Mouse (Mus musculus): ENCODE measurements around the gene Catsperg1. TPM values are rescaled to one million over a fixed set of nuclear protein-coding genes. Genes with fewer than 3 reads are reported as not detected.
"Not testable (repeated sequence)": the region's sequence is repeated elsewhere in the genome, so short reads cannot be mapped to it uniquely, and the experiment has no call there.

Gene Catsperg1
- polyA plus RNA-seq, 1 experiment = 3.9 TPM

DNA sequence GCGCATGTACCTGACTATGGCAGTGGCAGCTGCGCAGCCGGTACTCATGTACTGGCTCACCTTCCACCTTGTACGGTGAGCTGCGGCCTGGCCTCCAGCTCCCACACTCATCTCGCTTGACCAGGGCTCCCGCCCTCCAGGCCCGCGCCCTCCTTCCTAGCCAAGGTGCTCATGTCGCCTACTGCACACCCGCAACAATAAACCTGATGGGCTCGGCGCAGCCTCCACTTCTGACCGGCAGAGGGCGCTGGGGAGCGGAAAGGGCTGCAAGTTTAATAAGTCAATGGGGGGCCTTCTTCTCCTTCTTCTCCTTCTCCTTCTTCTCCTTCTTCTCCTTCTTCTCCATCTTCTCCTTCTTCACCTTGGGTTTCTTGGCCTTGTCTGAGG, 33.5 kb upstream of the Catsperg1 start:
- Histone ChIP-seq H3K4me3 (replicated peaks; ENCODE audit: extremely low read depth, low read depth, low read length) (peak overlapping the region; percentile 61), H3K4me1 (ENCODE audit: control insufficient read depth, insufficient read depth, low read length) (peaks cover 5% of the 10 kb centered on the region; the same call in 1 of the 2 replicates)
- 37% methylated on average over 16 of the region's 16 CpGs for WGBS
- TF ChIP-seq CTCF (IDR thresholded peaks at IDR 0.05; ENCODE audit: insufficient read depth, low read length) (peak; percentile 76), POLR2A (IDR thresholded peaks at IDR 0.05; ENCODE audit: borderline replicate concordance, extremely low read depth, low read depth, low read length) (no peak)
- DNase-seq = peak; percentile 89

DNA sequence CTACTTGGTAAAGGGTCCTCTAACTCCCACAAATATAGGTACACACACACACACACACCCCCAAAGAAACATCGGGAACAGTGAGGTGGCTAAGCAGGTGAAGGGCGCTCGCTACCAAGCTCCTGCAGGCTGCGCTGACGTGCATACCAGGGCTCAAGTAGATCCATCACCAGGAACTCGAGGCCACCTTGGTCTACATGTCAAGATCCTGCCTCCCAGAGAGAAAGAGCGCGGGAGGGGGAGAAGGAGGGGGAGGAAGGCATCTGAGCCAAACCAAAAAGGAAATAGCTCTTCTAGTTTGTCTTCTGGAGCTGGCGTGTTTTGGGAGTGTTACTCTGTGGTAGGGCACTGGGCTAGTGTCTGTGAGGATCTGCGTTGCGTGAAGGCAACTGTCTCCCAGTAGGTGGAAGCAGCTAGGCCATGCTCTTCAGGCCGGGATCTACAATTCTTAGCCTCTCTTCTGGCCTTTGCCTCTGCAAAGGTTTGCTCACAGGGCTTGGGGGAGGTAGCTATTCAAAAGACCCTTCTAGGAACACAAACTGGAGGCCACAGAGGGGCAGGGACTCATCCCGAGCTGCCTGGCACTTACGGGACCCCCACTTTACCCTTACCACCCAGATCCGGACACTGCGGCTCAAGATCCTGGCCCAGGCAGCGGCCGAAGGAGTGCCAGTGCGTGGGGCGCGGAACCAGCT, 32.9 kb upstream of the Catsperg1 start:
- 74% methylated on average over 21 of the region's 21 CpGs for WGBS
- TF ChIP-seq POLR2A (IDR thresholded peaks at IDR 0.05; ENCODE audit: borderline replicate concordance, extremely low read depth, low read depth, low read length) (no peak), CTCF (IDR thresholded peaks at IDR 0.05; ENCODE audit: insufficient read depth, low read length) (no peak)
- H3K4me3 ChIP-seq (replicated peaks; ENCODE audit: extremely low read depth, low read depth, low read length) = no peak overlapping the region
- peaks cover 5% of the 10 kb centered on the region; the same call in 1 of the 2 replicates for H3K4me1 ChIP-seq (ENCODE audit: control insufficient read depth, insufficient read depth, low read length)
- no peak for DNase-seq

DNA sequence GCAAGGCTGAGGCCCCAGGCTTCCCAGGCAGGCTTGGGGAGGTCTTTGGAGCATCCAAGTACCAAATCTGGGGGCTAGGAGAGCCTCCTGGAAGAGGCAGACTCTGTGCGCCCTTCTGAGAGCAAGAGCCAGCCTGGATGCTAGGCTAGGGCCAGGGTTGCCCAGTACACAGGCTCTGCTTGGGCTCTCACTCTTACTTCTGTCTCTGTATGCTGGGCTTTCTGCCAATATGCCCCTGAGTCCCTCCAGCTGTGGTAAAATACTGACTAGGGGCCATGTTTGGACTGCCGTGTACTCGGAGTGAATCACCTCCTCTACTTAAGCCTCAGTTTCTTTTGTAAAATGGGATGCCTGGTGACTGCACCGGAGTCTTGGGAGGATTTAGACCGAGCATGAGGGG, 32.2 kb upstream of the Catsperg1 start:
- Histone ChIP-seq H3K4me1 (ENCODE audit: control insufficient read depth, insufficient read depth, low read length) (peaks cover 5% of the 10 kb centered on the region; the same call in 1 of the 2 replicates), H3K4me3 (replicated peaks; ENCODE audit: extremely low read depth, low read depth, low read length) (no peak overlapping the region)
- WGBS = 69% methylated on average over 5 of the region's 5 CpGs
- TF ChIP-seq POLR2A (IDR thresholded peaks at IDR 0.05; ENCODE audit: borderline replicate concordance, extremely low read depth, low read depth, low read length) = no peak
- no peak for TF ChIP-seq CTCF (IDR thresholded peaks at IDR 0.05; ENCODE audit: insufficient read depth, low read length)
- DNase-seq = no peak

DNA sequence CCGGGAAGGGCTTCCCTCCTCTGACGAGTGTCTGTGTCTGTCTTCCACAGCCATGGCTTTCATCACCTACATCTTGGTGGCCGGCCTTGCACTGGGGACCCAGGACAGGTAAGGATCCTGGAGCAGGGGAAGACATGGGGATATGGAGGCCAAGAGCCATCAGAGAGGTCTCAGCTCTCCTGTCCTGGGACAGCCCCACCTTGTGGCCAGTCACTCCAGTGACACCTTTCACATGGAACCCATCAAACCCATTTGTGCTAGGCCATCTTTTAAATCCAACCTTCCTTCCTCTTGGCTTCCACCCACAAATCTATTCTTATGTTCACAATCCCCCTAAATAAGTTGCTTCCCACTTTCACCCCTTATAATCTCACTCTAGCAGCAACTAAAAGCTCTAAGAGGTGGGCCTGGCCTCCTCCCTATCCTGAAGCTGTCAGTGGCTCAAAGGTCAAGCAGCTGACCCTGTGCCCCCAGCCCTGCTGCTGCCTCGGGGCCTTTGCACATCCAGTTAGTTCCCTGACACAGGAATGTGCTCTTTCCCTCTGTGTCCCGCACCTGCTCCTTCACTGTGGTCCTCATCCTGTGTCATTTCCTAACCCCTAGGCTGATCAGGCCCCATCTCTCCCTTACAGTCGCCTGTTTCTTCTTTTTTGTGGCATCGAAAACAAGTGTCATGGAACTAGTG, 31.0 kb upstream of the Catsperg1 start:
- no peak for DNase-seq
- peaks cover 5% of the 10 kb centered on the region; the same call in 1 of the 2 replicates for H3K4me1 ChIP-seq (ENCODE audit: control insufficient read depth, insufficient read depth, low read length)
- TF ChIP-seq CTCF (IDR thresholded peaks at IDR 0.05; ENCODE audit: insufficient read depth, low read length) (peak; percentile 86), POLR2A (IDR thresholded peaks at IDR 0.05; ENCODE audit: borderline replicate concordance, extremely low read depth, low read depth, low read length) (no peak)
- 84% methylated on average over 7 of the region's 7 CpGs for WGBS
- no peak overlapping the region for H3K4me3 ChIP-seq (replicated peaks; ENCODE audit: extremely low read depth, low read depth, low read length)

DNA sequence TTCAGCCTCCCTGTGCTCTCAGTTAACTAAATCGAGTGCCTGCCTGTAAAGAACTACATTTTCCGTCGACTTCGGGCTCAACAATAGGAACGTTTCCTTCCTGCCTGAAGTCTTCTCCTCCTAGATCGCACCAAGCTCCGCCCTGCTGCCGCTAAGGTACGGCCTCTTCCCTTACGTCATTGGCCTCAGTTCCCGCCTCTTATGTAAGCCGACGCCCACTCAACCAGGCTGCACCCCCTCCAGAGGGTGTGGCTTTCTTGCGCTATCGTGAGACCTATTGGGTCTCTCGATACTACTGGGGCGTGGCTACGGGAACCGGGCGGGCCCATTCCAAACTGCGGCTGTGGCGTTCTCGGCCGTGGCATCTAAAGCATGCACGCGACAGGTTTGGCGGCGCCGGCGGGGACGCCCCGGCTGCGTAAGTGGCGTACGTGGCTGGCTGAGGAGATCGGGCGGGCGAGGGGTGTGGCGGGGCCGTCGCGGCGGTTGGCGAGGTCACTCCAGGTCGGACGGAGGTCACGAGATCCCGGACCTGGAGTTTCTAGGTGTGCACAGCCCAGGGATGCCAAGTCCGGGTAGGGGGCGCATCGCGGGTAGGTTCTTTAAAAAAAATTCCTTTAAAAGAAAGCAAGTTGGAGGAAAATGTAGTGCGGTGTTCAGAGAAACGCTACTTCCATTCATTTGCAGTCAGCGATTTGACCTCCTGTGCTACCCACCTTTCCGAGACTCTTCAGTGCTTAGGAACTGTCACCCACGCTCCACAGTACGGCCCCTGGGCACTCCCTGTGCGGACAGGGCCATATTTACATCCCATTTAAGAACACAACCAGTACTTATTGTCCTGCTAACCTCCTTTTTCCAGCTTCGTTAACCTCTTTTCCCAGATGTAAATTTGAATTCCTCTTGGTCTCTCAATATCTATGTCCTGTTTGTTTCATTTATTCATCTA, 24.5 kb upstream of the Catsperg1 start, which contains the start of gene Yif1b:
Yif1b (plus strand) TSS at position 311 of the 949 bp plus-strand sequence.
- DNase-seq = peak; percentile 97
- Histone ChIP-seq H3K4me1 (ENCODE audit: control insufficient read depth, insufficient read depth, low read length) (peaks cover 2% of the 10 kb centered on the region; the same call in 1 of the 2 replicates), H3K4me3 (replicated peaks; ENCODE audit: extremely low read depth, low read depth, low read length) (peak within 1 kb of the TSS; percentile 67)
- WGBS = 1% methylated on average over 60 of the region's 60 CpGs
- no peak for TF ChIP-seq CTCF (IDR thresholded peaks at IDR 0.05; ENCODE audit: insufficient read depth, low read length)
- TF ChIP-seq POLR2A (IDR thresholded peaks at IDR 0.05; ENCODE audit: borderline replicate concordance, extremely low read depth, low read depth, low read length) = peak; percentile 94

DNA sequence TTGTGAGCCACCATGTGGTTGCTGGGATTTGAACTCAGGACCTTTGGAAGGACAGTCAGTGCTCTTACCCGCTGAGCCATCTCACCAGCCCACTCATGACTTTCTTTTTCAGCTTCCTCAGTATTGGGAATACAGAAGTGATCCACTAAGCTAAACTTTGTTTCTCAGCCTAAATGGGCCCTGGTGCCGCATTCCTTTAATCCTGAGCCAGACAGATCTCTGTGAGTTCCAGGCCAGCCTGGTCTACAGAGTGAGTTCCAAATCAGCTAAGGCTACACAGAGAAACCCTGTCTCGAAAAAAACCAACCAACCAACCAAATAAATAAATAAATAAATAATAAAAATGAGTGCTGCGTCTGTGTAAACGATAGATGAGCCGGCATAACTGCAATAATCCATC, 23.8 kb upstream of the Catsperg1 start:
- not testable (repeated sequence) for H3K4me1 ChIP-seq (ENCODE audit: control insufficient read depth, insufficient read depth, low read length)
- peak; percentile 28 for DNase-seq
- peak overlapping the region; percentile 54 for H3K4me3 ChIP-seq (replicated peaks; ENCODE audit: extremely low read depth, low read depth, low read length)
- WGBS = 18% methylated on average over 6 of the region's 6 CpGs

DNA sequence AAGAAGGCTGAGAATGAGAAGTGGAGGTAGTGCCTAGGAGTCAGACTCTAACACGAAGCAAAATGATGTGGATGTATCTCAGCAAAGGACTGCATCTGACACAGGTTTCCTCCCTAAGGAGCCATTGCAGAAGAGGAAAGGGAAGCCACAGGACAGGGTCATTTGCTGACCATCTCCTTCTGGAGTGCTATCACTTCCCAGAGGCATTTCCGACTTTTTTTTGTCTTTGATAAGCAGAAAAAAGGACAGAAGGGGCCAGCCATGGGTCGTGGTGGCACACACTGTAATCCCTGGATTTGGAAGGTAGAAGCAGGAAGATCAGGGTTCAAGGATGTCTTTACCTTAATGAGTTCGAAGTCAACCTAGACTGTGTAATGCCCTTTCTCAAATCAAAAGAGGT, 22.8 kb upstream of the Catsperg1 start:
- H3K4me3 ChIP-seq (replicated peaks; ENCODE audit: extremely low read depth, low read depth, low read length) = no peak overlapping the region
- no peak for DNase-seq
- TF ChIP-seq CTCF (IDR thresholded peaks at IDR 0.05; ENCODE audit: insufficient read depth, low read length) (no peak), POLR2A (IDR thresholded peaks at IDR 0.05; ENCODE audit: borderline replicate concordance, extremely low read depth, low read depth, low read length) (no peak)
- peaks cover 5% of the 10 kb centered on the region; the same call in 1 of the 2 replicates for H3K4me1 ChIP-seq (ENCODE audit: control insufficient read depth, insufficient read depth, low read length)
- WGBS = 82% methylated on average over 4 of the region's 4 CpGs

DNA sequence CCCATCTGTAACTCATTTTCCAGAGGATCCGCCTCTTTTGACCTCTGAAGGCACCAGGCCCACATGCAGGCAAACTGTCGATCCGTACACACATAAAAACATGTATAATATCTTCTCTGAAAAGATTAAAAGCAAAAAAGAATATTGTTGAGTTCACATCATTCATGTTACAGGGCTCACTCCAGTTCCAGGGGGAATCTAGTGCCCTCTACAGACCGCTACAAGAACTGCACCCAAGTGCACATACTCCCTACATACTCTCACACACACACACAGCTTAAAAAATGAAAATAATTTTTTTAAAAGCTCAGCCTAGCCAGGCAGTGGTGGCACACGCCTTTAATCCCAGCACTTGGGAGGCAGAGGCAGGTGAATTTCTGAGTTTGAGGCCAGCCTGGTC, 20.8 kb upstream of the Catsperg1 start:
- no peak overlapping the region for H3K4me3 ChIP-seq (replicated peaks; ENCODE audit: extremely low read depth, low read depth, low read length)
- peaks cover 5% of the 10 kb centered on the region; the same call in 1 of the 2 replicates for H3K4me1 ChIP-seq (ENCODE audit: control insufficient read depth, insufficient read depth, low read length)
- no peak for TF ChIP-seq POLR2A (IDR thresholded peaks at IDR 0.05; ENCODE audit: borderline replicate concordance, extremely low read depth, low read depth, low read length)
- TF ChIP-seq CTCF (IDR thresholded peaks at IDR 0.05; ENCODE audit: insufficient read depth, low read length) = no peak
- 88% methylated on average over 5 of the region's 5 CpGs for WGBS
- no peak for DNase-seq

DNA sequence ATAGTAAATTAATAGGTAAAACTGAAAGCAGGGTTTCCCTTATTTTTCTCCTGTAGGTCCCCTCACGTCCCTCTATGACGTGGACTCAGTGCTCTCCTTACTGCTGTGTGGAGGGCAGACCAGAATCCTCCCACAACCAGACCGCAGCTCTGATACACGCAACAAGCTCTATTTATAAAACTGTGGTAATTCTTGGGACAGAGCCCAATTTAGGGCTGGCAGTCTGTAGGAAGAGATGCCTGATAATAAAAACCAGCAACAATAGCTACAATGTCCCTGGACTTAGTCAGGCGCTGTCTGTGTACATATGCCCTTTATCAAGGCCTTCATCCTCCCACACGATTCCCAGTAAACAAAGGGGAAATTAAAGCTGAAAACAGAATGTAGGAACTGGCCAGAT, 19.9 kb upstream of the Catsperg1 start:
- TF ChIP-seq POLR2A (IDR thresholded peaks at IDR 0.05; ENCODE audit: borderline replicate concordance, extremely low read depth, low read depth, low read length) (peak; percentile 19; the same call in 1 of the 2 replicates), CTCF (IDR thresholded peaks at IDR 0.05; ENCODE audit: insufficient read depth, low read length) (no peak)

More for the DNA sequence above, 19.9 kb upstream of the Catsperg1 start:
- H3K4me1 ChIP-seq (ENCODE audit: control insufficient read depth, insufficient read depth, low read length) = peaks cover 8% of the 10 kb centered on the region
- H3K4me3 ChIP-seq (replicated peaks; ENCODE audit: extremely low read depth, low read depth, low read length) = no peak overlapping the region
- no peak for DNase-seq
- WGBS = 35% methylated on average over 6 of the region's 6 CpGs

All from lung, adult 2 months (tissue).